Mouse (Mus musculus): ENCODE measurements at regions not wholly inside any gene's neighbourhood (a gene's known extent, or its start where the extent isn't known, plus 50 kb on each side); places are given as distances from the start of the nearest gene placed in this dataset.
"Not testable (repeated sequence)": the region's sequence is repeated elsewhere in the genome, so short reads cannot be mapped to it uniquely, and the experiment has no call there.

DNA sequence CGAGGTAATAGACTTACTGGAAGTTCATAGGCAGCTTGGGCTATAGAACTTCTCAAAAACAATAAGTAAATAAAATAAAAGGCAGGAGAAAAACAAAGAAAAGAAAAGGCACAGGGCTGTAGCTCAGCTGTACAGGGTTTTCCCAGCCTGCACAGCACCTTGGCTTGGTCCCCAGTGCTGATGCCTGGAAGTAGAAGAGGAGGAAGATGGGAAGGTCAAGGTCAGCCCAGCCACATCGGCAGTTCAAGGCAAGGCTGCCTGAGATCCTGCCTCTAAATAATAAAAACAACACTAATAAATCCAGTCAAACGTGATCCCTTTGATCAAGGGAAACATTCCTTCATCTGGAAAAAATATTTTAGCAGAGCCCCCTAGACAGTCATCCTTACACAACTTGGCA, 103.1 kb downstream of the Cenpf start:
- DNase-seq (ENCODE audit: extremely low read depth, insufficient read length, low spot score), result no peak

GRCm38 (mm10) chr1:189581427-189581826, 106.5 kb downstream of the Cenpf start:
- no peak for DNase-seq (ENCODE audit: extremely low read depth, insufficient read length, low spot score)

- DNase-seq (ENCODE audit: extremely low read depth, insufficient read length, low spot score), result peak; percentile 36
These were observed 108.5 kb downstream of the Cenpf start for GRCm38 (mm10) chr1:189579358-189579757.

DNA sequence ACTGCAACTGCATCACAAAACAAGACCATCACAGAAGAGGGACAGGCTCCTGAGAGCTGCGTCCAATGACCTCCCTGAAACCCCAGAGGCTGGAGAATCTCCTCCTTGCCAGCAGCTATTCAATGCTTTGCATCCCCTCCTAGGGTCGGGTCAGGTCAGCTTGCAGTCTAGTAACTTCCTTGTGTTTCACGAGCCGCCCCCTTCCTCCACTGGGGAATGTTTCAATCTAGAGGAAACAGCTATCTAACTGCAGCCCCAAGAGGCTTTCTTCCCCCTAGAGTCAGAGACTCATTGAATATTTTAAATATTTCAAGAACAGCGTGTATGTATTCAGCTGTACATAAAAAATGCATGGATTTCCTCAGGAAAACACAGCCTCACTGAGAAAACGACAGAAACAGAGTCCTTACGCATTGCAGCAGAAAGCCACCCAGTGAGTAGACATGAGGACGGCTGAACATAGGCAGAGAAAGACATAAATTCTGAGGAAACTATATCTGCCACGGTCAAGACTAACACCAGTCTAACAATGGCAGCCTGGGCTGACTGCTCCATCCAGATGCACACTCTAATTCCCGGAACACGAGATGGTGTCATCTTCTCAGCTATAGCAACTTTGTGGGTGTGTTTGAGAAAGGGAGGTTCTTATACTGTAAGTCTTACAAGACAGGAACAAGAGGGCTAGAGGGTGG, 111.4 kb downstream of the Cenpf start:
- no peak for DNase-seq (ENCODE audit: extremely low read depth, insufficient read length, low spot score)

DNA sequence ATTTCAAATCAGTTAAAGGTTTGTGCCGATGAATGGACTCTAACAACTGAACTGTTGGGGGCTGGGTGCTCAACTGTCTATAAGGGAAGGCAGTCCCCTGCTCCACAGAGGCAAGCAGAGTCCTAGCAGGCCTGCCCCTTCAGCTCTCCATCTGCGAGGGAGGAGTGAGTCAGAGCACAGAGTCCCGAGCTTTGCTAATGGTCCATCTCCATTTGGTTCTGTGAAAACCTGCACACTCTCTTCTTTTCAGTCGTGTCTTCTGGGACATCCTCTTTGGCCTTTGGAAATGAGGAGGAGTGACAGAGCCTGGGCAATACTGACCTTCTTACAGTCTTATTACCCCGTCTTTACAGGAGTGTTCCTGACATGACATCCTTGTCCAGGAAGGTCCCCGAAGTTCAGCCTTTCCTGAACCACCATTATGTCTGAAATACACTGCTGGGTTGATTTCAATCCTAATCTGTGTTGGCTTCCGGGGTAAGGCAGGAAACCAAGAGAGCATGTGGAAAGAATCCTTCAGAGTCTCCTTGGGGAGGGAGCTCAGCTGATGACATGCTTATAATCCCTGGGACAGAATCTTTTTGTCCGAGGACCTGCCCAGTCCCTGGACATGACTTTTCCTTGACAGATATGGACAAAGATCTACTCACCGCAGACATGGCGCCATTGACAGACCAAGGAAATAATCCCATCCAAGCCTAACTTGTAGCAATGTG, 112.2 kb downstream of the Cenpf start:
- no peak for DNase-seq (ENCODE audit: extremely low read depth, insufficient read length, low spot score)

DNA sequence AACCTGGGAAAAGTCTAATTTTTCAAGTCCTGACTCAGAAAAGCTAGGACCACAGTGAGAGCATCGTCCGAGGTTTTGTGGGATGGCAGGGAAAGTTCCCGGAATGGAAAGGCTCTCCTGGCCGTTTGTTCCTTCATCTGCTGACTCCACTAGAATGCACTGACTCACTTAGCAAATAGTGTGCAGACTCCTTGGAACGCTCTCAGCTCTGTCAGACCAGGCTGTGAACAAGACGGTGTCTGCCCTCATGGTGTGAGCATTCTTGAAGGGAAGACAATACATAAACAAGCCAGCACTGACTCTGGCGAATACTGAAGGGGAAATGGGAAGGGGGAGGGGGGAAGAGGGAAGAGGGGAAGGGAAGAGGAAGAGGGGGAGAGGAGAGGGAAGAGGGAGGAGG, 121.4 kb downstream of the Cenpf start:
- peak; percentile 10 for DNase-seq (ENCODE audit: extremely low read depth, insufficient read length, low spot score)

DNA sequence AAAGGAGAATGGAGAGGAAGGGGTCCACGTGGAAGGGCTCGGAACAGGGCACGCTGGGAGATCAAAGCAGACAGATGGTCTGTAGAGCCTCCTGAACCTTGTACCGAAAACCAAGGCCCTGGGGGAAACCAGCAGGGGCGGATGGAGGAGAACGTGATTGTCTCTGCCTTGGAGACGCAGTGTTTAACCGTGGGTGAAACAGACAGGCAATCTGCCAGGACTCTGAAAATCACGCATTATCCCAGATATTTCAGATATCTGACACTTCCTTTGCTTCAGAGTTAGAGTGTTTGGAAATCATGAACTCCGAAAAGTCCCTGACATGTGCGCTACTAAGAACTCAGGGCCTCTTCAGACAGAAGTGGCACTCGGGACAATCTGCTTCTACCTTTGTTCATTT, 126.1 kb downstream of the Cenpf start:
- DNase-seq (ENCODE audit: extremely low read depth, insufficient read length, low spot score), result no peak

- DNase-seq (ENCODE audit: extremely low read depth, insufficient read length, low spot score), result no peak
These were observed 127.3 kb downstream of the Cenpf start for GRCm38 (mm10) chr1:189560576-189560975.

GRCm38 (mm10) chr1:189550851-189551250, 137.0 kb downstream of the Cenpf start:
- DNase-seq (ENCODE audit: extremely low read depth, insufficient read length, low spot score), result no peak

DNA sequence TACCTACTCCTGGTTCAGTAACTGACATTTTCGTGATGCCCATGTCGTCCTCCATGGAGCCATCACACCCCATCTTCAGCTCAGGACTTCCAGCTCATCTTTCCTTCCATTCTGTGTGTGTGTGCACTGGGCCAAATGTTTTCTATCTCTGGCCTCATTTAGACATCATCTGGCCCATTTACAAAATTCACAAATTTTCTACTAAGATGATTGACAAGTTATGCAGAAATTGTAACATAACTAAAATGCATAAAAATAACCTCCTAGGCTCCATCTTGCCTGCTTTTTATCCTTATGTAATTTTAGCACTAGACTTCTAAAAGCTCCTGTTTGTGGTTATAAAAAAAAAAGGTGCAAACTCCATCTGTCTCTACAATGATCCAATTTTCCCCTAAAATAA, 130.8 kb upstream of the Kcnk2 start:
- DNase-seq (ENCODE audit: extremely low read depth, insufficient read length, low spot score), result no peak

GRCm38 (mm10) chr1:189526329-189526728, 124.3 kb upstream of the Kcnk2 start:
- no peak for DNase-seq (ENCODE audit: extremely low read depth, insufficient read length, low spot score)

DNA sequence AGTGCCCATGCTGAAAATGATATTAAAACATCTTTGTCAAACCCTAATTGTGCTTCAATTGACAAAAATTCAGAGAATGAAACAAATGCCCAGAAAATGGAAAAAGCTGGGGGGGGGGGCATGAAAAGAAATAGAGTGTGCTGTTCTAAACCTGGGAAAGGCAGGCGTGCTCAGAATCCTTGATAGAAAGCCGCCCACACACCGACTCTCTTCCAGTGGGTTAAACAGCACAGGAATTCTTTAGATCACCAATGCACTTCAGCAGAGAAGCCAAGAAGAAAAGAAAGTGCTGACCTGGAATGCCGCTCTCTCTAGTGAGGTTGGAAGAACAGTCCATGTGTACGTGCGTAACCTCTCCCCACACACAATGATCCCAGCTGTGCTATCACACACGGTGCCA, 113.4 kb upstream of the Kcnk2 start:
- DNase-seq (ENCODE audit: extremely low read depth, insufficient read length, low spot score), result no peak

DNA sequence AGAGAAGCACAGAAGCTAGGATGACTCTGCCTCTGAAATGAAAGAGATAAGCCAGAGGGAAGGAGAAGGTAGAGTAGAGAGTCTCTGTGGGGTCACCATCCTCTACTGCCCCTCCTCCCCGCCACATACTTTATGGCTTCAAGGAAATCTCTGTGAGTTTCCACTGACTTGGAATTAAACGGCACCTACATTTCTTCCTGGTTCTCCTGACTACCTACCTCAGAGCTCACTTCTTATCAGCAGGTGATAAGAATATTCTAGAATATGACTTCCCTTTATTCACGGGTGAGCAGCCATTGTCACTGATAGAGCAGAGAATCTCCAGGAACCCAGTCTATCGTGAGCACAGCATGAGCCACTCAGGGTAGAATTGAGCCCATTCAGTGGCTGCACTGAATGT, 111.3 kb upstream of the Kcnk2 start:
- DNase-seq (ENCODE audit: extremely low read depth, insufficient read length, low spot score), result no peak

- not testable (repeated sequence) for DNase-seq (ENCODE audit: extremely low read depth, insufficient read length, low spot score)
These were observed 105.2 kb upstream of the Kcnk2 start for GRCm38 (mm10) chr1:189507301-189507700.

DNA sequence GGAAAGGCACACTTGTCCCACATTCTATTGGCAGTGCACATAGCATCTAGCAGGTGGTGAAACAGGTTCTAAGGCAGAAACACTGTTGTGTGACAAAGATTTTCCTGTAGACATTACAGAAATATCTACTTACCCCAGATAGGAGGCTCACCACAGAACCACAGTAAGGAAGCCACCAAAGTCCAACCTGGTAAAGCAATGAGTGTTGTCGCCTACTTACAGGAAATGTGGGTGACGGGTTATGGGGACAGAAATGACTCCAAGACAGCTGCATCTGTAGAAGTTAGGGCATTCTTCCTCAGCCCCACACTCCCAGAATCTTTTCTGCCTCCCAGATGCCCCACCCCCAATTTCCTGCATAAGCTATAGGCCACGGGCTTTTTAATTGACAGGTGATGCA, 97.6 kb upstream of the Kcnk2 start:
- no peak for DNase-seq (ENCODE audit: extremely low read depth, insufficient read length, low spot score)

DNA sequence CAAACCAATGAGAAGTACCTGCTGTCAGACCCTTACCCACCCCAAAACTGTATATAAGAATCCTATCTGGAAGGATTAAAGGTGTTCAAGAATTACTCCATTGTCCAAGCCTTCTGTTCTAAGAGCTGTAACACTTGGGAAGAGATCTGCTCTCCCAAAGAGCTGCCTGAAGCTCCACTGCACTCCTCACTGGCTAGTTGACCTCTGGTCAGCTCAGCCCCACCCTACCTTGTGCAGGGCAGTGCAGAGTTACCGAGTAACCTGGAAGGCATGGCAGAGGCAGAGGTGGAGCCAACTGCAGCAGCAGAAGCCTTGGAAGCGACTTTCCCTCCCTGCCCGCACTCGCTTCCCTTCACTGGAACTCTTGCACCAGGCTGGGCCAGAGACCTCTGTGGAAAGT, 97.1 kb upstream of the Kcnk2 start:
- no peak for DNase-seq (ENCODE audit: extremely low read depth, insufficient read length, low spot score)

DNA sequence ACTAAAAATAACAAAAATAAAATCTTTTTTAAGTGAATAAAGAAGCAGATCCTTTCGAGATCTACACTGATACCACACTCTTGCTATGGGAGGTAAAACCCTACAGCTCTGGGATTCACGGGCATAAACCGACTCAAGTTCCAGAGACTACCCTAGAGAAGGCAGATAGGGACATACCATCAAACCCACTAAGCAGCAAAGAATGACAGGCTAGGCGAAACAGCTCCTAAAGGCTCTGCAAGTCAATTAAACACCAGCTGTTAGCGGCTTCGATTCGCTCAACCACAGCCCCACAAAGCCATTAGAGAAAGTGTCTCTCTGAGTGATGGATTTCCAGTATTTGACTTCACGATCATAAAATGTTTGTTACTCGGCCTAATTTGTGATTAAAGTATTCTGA, 95.0 kb upstream of the Kcnk2 start:
- DNase-seq (ENCODE audit: extremely low read depth, insufficient read length, low spot score), result no peak

- DNase-seq (ENCODE audit: extremely low read depth, insufficient read length, low spot score), result no peak
These were observed 93.5 kb upstream of the Kcnk2 start for GRCm38 (mm10) chr1:189495386-189496150.

- no peak for DNase-seq (ENCODE audit: extremely low read depth, insufficient read length, low spot score)
These were observed 92.8 kb upstream of the Kcnk2 start for GRCm38 (mm10) chr1:189494896-189495295.

GRCm38 (mm10) chr1:189485336-189485735, 83.3 kb upstream of the Kcnk2 start:
- no peak for DNase-seq (ENCODE audit: extremely low read depth, insufficient read length, low spot score)

DNA sequence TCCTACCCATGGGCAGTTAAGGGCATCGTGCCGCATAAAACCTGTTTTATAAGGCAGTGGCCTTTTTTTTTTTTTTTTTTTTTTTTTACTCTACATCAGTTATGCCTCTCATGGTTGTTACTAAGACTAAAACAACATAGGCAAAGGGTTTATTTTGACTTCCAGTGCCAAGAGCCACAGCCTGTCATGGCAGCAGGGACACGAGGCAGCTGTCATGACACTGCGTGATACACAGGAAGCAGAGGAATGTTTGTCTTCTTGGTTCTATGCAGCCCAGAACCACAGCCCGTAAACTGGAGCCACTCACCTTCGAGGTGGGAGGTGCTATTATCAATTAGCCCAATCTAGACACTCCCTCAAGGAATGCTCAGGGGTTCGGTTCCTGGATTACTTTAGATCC, 81.3 kb upstream of the Kcnk2 start:
- DNase-seq (ENCODE audit: extremely low read depth, insufficient read length, low spot score), result no peak

DNA sequence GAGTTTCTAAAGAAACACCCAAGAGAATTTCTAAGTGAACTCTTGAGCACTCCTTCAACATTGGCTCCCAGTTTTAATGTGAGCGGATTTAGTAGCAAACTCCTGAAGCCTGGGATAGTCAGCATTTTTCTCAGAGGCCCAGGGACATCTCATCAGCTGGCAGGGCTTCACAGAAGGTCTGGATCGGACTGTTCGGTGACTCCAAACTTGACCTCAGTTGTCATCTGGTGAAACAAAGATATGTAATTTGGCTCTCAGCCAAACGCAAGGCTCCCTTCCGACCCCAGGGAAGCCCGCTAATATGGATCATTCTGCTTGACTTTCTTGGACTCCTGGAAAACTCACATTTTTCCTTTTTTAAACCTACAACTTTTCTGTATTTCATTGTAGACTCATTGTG, 76.0 kb upstream of the Kcnk2 start:
- no peak for DNase-seq (ENCODE audit: extremely low read depth, insufficient read length, low spot score)

All from 3134 (cell line).